Mouse (Mus musculus): ENCODE data around the gene Slc25a10.

Gene Slc25a10

GRCm38 (mm10) chr11:120539285-120540014 is 47.8 kb downstream of the Slc25a10 start:
- DNase-seq (ENCODE audit: low read depth, low spot score), result no peak

- DNase-seq (ENCODE audit: low read depth, low spot score), result no peak
Observed at GRCm38 (mm10) chr11:120541907-120542306, 50.3 kb downstream of the Slc25a10 start.

GRCm38 (mm10) chr11:120542376-120542775 is 50.7 kb downstream of the Slc25a10 start:
- DNase-seq (ENCODE audit: low read depth, low spot score), result no peak

GRCm38 (mm10) chr11:120545964-120546363 is 54.3 kb downstream of the Slc25a10 start:
- DNase-seq (ENCODE audit: low read depth, low spot score), result no peak

- peak; percentile 31 for DNase-seq (ENCODE audit: low read depth, low spot score)
Observed at GRCm38 (mm10) chr11:120547469-120547868, 55.8 kb downstream of the Slc25a10 start.

GRCm38 (mm10) chr11:120548214-120548613 is 56.6 kb downstream of the Slc25a10 start:
- DNase-seq (ENCODE audit: low read depth, low spot score), result no peak

GRCm38 (mm10) chr11:120548786-120549167 is 57.1 kb downstream of the Slc25a10 start:
- no peak for DNase-seq (ENCODE audit: low read depth, low spot score)

Measured in CD4-positive helper T cell, adult 2 months (primary cell).